Mouse (Mus musculus) embryo, embryonic 10.5 days (tissue): ENCODE measurements around the gene Gng5.

ENCODE experiments used
- DNase-seq: peaks from one replicate; pipeline ENCODE4 v3.0.0-alpha.2; 2015; ENCODE audit warnings: low spot score

The Gng5 gene

DNA sequence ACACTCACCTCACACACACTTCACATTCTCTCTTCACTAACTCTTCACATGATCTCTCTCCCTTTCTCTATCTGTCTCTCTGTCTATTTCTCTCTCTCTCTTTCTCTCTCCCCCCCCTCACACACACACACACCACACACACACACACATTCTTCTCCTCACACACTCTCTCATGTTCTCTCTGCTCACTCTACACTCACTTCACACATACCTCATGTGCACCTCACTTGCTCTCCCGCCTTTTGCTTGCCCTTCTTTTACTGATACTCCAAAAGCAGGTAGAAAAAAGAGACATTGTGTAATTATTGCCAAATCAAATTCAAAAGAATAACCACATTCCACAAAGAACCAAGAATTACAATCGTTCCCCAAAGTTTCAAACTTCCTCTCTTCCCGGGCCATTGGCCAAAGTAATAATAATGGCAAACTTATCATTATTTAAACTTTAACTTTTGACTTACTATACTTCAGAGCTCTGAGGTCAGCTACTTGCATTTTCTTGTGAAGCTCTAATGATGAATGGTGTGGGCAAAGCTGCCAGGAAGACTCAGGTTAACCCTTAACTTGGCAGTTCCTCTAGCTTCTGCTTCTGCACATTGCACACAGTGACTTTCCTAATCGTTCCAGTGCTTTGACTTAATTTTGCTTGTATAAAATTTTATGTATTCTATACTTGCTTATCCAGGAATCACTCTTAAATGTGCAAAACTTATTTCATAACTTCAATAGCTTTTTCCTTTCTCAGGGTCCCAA, 41.1 kb downstream of the Gng5 start:
- no peak for DNase-seq

DNA sequence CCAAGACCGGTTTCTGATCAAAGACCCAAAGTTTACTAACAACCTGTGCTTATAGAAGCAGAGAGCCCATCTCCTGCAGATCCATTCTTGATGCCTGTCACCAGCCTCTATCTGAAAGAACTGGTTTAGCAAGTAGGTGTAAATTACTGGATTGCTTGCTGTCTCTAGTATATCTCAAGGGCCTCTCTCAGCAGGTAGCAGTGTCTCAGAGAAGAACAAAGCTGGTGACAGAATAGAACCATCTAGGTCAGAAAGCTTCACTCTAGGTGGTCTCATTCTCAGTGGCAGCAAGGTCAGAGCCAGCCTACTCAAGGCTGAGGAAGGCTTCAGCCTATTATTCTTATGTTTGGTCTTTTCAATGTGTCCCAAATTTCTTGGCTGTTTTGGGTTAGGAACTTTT, 44.0 kb downstream of the Gng5 start:
- DNase-seq = no peak

DNA sequence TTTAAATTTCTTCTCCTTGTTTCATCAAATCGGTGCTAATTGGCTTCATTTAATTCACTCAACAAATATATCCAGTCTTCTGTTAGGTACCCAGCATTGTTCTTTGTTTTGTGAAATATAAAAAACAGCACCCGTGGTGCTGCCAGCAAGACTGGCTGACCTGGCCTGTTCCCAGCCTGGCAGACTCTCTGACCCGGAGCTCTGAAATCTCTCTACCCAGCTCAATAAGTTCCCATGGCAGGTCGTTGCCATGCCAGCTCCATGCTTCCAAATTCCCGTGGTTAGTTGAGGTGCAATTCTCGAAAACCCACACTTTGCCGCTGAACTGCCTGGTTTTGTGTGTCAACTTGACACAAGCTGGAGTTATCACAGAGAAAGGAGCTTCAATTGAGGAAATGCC, 55.2 kb downstream of the Gng5 start:
- no peak for DNase-seq
